Mouse (Mus musculus): ENCODE results near the gene Elp1.

Gene Elp1

DNA sequence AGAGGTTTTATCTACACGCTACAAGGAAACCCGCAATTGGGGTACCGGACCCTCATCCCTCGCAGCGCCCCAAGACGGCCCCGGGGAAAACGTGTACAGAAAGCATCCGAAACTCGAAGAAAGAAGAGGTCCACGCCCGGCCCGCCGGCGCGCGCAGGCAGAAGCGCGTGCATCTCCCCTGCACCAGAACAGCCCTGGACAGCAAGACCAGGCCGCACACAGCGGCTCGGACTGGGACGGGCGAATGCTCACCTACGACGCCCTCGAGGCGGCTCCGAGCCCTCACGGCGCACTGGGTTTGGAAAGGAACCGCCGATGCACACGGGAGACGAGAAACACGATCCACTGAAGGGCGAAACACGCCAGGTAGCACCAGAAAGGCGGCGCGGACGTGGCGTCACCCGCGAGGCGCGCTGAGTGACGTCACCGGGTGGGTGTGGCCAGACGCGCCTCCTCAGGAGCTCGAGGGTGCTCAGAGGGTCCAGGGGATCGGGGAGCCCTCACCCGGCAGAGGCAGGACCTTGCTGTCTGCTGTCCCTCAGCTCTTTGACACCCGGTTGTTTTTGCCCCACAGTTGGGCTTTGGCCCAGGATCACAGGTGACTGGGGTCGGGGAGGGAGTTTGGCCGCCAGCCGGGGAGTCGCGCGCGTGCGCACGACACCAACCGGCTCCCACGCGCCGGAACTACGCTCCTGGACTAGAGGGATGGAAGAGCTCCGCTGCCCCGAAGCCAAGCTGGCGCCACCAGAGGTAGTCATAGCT is at the start of gene Elp1, which contains the start of gene Fam206a:
Gene Elp1 (minus strand): TSS at position 425 of the 762 bp plus-strand sequence.
Gene Fam206a (plus strand): TSS at position 439 of the 762 bp plus-strand sequence.
- DNase-seq (ENCODE audit: low read depth, low spot score): peak; percentile 82

DNA sequence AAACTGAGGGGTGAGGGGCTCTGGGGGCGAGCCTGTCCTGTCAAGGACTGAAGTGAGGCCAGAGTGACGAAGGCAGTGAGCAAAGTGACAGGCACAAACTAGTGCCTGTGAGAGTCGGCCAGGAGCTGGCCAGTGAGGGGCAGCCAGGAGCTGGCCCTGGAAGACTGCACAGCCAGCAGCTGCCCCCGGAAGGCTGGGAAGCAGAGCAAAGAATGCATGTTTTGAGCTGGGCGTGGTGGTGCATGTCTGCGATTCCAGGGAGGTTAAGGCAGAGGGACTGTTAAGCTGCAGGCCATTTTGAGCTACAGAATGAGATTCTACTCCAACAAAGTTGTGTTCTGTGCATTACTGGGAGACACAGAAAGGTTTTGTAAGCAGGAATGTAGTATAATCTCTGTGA is 48.6 kb upstream of the Elp1 start:
- no peak for DNase-seq (ENCODE audit: low read depth, low spot score)

DNA sequence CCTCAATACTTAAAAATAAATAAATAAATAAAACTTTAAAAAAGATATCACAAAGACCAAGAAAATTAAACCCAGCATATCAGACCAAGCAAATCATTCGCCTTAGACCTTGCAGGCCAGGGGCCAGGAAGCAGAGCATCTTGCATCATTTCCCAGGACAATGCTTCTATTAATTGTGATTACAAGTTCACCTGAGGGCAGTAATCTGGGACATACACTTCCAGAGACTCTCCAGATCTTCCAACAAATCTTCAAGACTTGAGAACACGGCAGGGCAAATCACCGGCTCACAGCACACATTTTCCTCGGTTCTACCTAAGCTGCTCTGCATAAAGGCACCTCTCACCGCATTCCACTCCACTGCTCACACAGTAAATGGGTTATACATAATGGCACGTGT is 45.9 kb upstream of the Elp1 start:
- no peak for DNase-seq (ENCODE audit: low read depth, low spot score)

DNA sequence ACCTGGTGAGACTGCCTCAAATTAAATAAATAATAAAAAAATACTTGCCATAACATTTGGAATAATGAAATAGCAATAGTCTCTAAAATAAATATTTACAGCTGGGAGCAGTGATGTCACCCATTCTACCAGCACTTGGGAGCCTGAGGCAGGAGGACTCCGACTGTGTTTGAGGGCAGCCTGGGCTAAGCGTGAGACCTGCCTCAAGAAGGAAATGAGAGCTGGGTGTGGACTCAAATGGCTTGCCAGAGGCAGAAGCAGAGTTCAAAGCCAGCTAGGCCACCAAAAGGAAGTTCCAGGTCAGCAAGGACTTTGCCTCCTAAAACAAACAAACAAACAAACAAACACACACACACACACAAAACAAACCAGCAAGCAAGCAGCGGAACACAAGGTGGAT is 45.3 kb upstream of the Elp1 start:
- no peak for DNase-seq (ENCODE audit: low read depth, low spot score)

DNA sequence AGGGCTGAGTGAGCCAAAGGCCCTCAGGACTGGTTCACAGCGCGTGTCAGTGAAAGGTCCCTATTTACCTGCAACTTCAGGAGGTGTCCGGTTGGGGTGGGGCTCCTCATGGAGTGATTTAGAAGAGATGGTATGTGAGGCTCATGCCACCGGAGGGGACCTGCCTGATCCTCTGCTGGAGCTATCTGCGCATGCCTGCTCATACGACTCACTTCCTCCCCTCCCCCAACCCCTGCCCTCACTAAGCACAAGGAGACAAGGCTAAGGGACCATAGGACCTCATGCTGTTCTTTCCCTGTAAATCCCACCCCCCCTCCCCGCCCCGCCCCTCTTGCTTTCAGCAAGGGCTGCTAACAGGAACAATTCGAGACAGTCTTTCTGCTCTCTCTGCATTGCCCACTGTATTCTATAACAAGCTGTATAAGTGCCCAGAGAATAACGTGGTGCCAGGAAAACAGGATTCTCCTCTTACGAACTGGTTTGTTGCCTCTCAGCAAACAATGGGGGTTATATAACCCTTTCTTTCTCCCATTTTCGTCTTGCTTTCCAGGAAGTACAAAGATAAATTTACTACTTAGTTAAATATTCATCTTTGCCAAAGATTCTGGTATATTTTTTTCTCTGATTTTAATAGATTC is 43.9 kb upstream of the Elp1 start:
- DNase-seq (ENCODE audit: low read depth, low spot score): no peak

DNA sequence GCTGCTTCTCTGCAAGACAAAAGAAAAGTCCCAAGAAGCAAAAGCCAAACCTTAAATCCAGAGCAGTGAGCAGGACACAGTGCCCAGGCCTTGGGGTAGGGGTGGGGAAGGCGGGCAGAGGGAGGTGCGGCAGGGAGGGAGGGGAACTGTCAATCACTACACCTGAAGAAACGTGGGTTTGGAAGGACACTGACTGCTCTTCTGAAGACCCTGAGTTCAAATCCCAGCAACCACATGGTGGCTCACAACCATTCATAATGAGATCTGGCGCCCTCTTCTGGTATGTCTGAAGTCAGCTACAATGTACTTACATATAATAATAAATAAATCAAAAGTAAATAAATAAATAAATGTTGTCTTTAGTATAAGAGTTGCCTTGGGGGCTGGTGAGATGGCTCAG is 42.8 kb upstream of the Elp1 start:
- no peak for DNase-seq (ENCODE audit: low read depth, low spot score)

DNA sequence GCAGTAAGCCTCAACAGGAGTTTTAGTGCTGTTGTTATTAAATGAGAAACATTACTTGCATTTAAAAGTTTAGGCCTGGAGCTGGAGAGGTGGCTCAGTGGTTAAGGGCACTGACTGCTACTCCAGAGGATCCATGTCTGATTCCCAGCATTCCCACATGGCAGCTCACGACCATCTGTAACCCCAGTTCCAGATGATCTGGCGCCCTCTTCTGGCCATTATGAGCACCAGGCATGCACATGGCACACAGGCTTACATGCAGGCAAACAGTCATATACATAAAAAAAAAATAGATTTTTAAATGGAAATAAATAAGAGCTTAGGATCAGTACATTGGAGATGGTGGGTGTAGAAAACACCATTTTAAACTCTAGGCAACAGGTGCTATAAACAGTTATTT is 41.8 kb upstream of the Elp1 start:
- no peak for DNase-seq (ENCODE audit: low read depth, low spot score)

DNA sequence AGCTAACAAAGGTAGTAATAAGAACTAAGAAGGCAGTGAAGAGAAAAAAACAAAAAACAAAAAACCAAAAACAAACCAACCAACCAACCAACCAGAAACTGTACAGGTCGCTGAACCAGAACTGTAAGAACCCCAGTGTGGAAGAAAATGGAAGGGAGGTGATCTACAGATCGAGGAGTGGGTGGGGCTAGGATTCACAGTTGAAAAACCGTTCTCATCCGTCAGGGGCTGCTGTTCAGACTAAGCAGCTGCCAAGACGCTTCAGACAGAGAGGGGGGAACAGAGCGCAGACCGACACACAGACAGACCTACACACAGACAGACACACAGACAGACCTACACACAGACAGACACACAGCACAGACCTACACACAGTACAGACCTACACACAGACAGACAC is 40.4 kb upstream of the Elp1 start:
- DNase-seq (ENCODE audit: low read depth, low spot score): no peak

DNA sequence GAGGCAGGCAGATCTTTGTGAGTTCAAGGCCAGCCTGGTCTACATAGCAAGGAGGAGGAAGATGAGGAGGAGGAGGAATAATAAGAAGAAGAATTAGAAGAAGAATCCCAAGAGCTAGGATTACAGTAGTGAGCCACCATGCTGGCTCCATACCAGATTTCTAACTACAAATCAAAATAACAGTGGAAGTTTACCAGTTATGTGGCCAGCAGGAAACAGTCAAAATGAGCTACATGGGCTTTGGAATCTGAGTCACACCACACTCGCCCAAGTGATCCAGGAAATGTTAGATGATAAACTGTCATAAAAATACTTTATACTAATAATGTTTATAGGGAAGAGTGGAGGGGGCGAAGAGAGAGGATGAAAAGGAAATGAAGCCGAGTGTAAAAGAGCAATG is 38.2 kb upstream of the Elp1 start:
- DNase-seq (ENCODE audit: low read depth, low spot score): no peak

DNA sequence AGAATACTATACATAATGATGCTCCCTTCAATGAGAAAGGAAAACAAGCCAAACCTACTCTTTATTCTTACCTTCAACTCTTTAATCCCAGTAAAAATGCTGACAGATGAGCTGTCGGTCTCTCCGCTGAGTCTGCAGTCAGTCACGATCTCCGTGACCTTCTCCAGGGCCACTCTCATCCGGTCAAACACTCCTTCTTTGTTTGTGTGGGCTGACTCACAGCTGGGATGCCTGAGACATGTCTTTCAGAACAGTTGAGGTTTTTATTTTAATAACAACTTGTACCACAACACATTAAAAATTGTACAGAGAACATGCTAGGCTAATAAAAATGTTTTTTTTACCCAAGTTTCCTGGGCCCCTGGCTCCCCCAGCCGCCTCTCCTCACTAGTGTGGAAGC is 35.5 kb upstream of the Elp1 start:
- DNase-seq (ENCODE audit: low read depth, low spot score): no peak

DNA sequence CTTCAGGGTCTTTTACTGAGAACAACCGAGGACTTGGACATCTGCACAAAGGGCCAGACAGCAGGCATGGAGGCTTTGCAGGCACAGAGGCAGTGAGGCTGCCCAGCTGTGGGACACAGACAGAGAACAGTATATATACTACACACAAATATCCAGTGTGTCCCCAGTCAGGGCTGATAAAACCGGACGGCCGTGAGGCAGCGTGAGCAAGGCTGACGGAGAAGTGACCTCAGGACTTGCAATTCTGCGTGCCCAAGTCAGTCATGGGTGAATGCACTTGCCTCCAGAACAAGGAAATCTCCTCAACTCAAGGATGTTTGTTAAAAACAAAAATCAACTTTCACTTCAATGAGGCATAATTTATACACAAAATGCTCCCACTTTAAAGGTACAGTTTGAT is 29.9 kb upstream of the Elp1 start:
- DNase-seq (ENCODE audit: low read depth, low spot score): no peak

DNA sequence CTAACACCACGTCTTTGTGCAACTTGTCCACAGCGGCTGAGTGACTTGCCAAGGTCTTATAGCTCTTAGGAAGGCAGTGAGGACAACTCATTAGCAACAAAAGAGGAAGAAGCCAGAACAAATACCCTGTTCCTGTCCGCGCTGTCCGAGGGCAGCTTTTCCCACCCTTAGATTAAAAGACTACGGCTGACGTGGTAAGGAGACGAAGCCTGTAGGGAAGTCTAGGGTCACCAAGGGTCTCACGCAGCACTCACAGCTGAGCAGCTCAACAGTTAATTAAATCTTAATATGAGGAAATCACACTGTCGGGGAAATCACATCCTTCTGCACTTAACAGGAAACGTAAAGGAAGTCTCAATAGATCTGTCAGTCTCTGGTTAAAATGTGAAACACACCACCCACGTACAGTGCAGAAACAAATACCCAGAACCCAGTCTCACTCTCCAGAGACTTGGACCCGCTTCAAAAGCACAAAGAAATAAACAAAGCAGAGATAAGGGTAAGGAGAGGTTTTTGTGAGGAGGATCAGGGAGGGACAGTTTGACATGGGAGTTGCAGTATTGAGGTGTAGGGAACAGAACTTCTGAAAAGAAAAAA is 29.0 kb upstream of the Elp1 start:
- no peak for DNase-seq (ENCODE audit: low read depth, low spot score)

DNA sequence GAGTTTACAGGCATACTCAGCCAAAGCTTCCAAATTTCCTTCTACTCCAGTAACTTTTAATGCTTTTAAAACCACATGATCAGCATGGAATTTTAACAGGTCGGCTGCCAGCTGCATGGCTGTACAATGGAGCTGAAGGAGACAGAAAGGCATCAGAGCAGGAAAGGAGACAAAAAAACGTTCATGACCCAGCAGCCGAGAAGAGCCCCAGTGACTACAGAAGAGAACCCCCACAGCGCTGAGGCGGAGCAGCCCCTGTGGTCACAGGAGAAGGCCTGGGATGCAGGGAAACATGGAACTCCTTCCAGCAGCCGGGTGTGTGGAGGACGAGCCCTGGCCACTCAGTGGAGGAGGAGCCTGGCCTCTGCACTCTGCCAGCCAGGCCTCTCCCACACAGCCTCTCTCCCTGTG is 27.4 kb upstream of the Elp1 start:
- no peak for DNase-seq (ENCODE audit: low read depth, low spot score)

DNA sequence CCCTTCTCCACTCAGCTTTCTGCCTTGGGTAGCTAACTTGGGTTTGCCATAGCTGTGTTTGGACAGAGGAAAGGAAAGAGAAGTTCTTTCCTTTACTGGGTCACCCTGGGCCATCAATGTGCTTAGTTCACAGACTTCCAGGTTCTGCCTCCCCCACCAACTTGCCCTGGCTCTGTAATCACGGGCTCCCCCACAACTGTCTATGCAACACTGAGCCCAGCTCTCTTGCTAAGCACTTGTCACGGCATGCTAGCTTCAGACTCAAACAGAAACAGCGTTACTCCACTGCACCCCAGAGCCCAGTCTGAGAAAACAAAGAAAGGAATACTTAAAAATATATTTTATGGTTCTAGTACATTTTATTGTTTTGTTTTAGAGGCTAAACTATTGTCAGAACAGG is 26.8 kb upstream of the Elp1 start:
- DNase-seq (ENCODE audit: low read depth, low spot score): no peak

DNA sequence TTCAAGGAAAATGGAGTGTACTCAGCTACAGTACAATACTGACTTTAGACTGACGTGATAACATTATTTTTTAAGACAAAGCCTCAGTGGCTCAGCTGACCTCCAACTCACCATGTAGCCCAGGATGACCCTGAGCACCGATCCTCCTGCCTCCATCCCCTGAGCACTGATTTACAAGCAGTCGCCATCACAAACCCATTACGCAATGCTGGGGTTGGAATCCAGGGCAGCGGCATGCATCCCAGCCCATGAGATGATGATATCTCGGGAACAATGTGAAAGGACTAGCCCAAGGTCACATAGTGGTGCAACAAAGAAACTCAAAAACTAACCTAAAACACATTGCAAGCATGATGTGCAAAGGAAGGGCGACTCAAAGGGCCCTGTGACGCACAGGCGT is 22.1 kb upstream of the Elp1 start:
- DNase-seq (ENCODE audit: low read depth, low spot score): no peak

DNA sequence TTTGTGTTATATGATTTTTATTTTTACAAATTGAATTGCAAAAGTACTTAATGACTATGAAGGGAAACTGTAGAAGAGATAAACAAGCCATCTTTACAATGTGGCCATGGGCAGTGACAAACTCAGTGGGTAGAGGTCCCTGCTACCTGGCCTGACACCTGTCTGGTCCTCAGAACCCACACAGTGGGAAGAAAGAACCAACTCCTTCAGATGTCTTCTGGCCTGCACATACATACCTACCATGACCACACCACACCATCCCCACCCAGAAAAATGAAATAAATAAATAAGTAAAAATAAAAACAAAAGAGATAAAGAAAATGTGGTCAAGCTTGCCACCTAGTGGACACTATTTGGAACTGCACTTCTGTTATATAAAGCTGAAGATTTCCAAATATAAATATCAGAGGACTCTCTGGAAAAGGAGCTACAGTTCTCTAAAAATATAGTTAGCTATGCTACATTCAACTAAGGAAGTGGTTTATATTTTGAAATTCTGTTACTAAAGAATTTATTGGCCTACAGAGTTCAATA is 18.0 kb upstream of the Elp1 start:
- peak; percentile 26 for DNase-seq (ENCODE audit: low read depth, low spot score)

DNA sequence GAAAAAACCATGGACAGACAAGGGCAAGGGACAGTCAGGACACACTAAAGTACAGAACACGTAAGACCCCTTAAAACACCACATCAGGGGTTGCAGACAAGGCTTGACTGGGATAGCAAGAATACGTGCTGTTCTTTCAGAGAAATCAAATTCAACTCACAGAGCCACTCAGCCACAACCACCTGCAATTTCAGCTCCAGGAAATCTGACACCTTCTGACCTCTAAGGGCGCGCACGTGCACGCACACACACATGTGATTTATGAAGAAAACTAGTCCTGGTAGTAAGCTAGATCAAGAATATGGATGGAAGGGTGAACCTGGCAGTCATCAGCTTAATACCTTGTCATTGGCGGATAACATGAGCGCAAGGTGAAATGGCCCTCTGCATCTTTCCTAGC is 13.0 kb upstream of the Elp1 start:
- DNase-seq (ENCODE audit: low read depth, low spot score): no peak

DNA sequence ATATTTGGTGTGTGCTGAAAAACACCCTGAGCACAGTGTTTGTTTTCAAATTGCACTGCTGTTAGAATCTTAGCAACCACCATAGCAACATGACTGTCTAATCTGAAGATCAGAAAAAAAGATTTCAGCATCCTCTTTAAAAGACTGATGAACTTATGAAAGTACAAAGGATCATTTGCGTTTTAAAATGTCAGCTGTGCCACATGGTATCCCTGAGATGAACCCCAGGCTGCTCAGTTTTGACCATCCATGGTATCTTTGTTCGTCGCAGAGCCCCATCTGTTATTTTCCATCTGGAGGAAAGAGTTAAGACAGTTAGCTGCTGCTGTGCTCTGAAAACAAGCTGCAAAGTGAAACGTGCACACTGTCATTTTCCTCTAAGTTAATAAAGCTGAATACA is 10.0 kb upstream of the Elp1 start:
- no peak for DNase-seq (ENCODE audit: low read depth, low spot score)

DNA sequence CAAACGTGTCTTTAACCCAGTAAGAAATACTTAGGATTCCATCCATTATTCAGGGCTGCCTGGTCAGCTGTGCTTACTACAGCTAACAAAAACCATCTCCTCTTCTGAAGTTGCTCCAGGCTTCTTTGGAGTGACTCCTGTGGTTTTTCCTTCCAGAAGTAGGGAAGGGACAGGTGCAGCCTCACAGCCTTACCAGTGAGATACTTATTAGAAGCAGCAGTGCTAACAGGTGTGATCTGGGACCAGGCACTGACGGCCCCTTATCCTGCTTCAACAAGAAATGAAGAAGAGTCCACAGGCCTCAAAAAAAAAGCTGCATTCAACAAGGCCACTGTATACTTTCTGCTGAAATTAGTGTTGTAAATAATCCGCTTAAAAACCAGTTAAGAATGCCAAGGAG is 9.5 kb upstream of the Elp1 start:
- no peak for DNase-seq (ENCODE audit: low read depth, low spot score)

DNA sequence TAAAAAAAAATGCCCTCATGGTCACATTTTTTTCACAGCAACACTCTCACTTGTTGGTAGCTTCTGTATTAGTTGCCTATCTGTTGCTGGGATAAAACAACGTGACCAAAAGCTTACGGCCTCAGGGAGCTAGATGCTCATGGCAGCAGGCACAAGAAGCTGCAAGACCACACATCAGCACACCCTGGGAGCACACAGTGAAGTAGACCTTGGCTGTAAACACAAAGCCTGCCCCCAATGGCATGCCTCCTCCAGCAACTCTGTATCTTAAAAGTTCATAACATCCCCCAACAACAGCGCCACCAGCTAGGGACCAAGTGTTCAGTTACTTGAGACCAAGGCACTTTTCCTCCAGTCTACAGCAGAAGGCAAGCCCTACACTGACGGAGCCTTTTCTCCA is 6.9 kb upstream of the Elp1 start:
- no peak for DNase-seq (ENCODE audit: low read depth, low spot score)

DNA sequence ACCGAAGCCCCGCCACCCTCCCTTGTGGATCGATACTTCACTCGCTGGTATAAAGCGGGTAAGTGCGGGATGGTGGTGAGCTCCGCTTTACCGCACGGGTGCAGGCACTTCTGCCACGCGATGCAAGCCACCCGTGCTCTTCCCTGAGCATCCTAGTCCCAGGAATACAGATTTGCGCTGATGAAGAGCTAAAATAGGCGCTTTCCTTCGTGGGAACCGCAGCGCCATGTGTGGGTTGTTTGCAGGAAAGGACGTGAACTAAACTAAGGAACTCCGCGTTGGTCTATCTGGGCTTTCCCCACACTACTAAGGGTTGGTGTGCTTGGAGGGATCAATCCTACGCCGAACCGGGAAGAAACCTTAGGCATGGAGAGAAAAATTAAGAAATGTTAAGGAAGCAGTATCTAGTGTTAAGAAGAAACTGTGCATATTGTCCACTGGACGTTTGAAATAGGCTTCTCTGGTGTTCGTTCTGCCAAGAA is 579 bp upstream of the Elp1 start:
- DNase-seq (ENCODE audit: low read depth, low spot score): peak; percentile 82

DNA sequence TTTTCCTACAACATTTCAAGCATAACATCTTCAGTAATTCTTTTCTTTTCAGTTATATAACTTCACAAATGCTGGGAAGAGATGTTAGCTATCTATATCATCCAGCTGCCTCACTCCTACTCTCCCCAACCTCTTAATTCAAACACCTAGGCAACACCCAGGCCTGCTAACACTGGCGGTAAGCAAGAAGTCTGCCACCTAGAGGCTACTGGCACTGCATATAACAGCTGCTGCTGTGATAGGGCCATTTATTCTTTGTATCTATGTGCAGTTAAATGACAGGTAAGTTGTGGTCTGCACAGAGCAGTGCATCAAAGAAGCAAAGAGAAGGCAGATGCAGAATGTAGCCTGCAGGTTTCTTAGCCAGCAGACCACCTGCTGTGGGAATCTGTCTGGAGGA is 10.8 kb downstream of the Elp1 start:
- DNase-seq (ENCODE audit: low read depth, low spot score): peak; percentile 32

DNA sequence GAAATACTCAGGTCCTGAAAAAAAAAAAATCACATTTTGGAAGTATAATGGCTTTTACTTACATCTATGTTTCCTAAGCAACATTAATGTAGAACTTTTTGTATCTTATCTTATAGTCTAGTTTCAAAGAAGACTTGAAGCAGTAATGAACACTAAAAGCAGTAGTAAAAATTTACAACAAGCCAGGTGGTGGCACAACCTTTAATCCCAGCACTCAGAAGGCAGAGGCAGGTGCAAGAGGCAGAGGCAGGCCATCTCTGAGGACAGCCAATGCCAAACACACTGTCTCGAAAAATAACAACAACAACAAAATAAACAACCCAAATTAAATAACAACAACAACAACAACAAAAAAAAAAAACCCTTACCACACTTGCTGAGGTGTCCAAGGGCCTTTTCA is 31.1 kb downstream of the Elp1 start:
- DNase-seq (ENCODE audit: low read depth, low spot score): no peak
